8 mouse cellular contexts compared by ENCODE assay signal in the genomic region with DNA sequence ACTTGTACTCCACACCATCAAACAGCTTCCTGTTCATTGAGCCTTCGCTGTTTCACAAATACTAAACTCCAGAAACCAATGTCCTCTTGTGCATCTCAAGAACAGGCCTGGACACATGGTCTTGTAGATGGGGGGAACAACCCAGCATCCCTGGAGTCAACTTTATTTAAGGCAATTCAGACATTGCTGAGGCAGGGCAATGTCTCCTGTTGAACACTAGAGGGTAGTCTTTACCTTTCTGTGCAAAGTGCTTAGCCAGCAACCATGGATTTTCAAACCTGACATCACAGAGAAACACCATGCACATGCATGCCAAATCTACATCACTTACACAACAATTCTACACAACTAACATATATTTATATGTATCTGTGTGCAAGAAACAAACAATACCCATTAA.
DNase-seq lines count a peak whose midpoint lies in the region; ATAC-seq and TF ChIP-seq lines count a peak whose summit lies in the region.

No protein-coding gene starts in this region.

- peak; percentile 90 for ATAC-seq in forebrain, embryonic 13.5 days
- peak; percentile 68 for ATAC-seq in megakaryocyte, adult 5-6 weeks (ENCODE audit: poor library complexity, severe bottlenecking)
- peak; percentile 56; the same call in 1 of the 2 replicates for ATAC-seq in stomach, postnatal 0 days (ENCODE audit: low FRiP score, low TSS enrichment)

- H3K27ac ChIP-seq in forebrain, embryonic 13.5 days: no peak overlapping the region
- no peak overlapping the region for H3K27ac ChIP-seq in stomach, postnatal 0 days (replicated peaks)

- peak; percentile 98 for TF ChIP-seq CTCF in stomach, postnatal 0 days (IDR thresholded peaks at IDR 0.05; ENCODE audit: low read depth)

- H3K4me1 ChIP-seq in forebrain, embryonic 13.5 days: no peaks in the 10 kb centered on the region
- no peaks in the 10 kb centered on the region for H3K4me1 ChIP-seq in stomach, postnatal 0 days (replicated peaks; ENCODE audit: control insufficient read depth, insufficient read depth)

- H3K4me3 ChIP-seq in forebrain, embryonic 13.5 days: no peak overlapping the region
- H3K4me3 ChIP-seq in stomach, postnatal 0 days (ENCODE audit: low read depth, low read length): no peak overlapping the region

- no peaks in the 10 kb centered on the region for H3K9me3 ChIP-seq in forebrain, embryonic 13.5 days (replicated peaks)
- H3K9me3 ChIP-seq in stomach, postnatal 0 days (ENCODE audit: control insufficient read depth, low read length): no peaks in the 10 kb centered on the region

- H3K4me2 ChIP-seq in forebrain, embryonic 13.5 days: no peak overlapping the region
- no peak overlapping the region for H3K4me2 ChIP-seq in stomach, postnatal 0 days (replicated peaks; ENCODE audit: low read depth)

- no peak for TF ChIP-seq EP300 in stomach, postnatal 0 days (optimal IDR thresholded peaks at IDR 0.05)

- H3K36me3 ChIP-seq in forebrain, embryonic 13.5 days (ENCODE audit: poor library complexity, severe bottlenecking): no peaks in the 10 kb centered on the region
- H3K36me3 ChIP-seq in stomach, postnatal 0 days (ENCODE audit: control insufficient read depth, insufficient read depth, low read length): no peaks in the 10 kb centered on the region

- 34% methylated on average over 1 of the region's 1 CpGs for WGBS in forebrain, embryonic 13.5 days
- WGBS in stomach, postnatal 0 days: 17% methylated on average over 1 of the region's 1 CpGs

- DNase-seq in adrenal gland, postnatal 10 days: peak; percentile 32
- no peak for DNase-seq in adrenal gland, postnatal 4 days (ENCODE audit: low spot score in 2 of 2)
- DNase-seq in thymus, postnatal 14 days: peak; percentile 14
- DNase-seq in thymus, adult 18-20 months: no peak
- DNase-seq in kidney, adult 9 months: peak; percentile 45
- peak; percentile 21 for DNase-seq in stomach, postnatal 0 days (ENCODE audit: low spot score)

- H3K9ac ChIP-seq in forebrain, embryonic 13.5 days: no peak overlapping the region
- H3K9ac ChIP-seq in stomach, postnatal 0 days (ENCODE audit: low read length): no peak overlapping the region

- H3K27me3 ChIP-seq in forebrain, embryonic 13.5 days: no peaks in the 10 kb centered on the region
- no peaks in the 10 kb centered on the region for H3K27me3 ChIP-seq in stomach, postnatal 0 days (ENCODE audit: control insufficient read depth, insufficient read depth, low read length)

Comparison
In these comparisons a context has a peak if more than half of its experiments do, and no peak if none do; other contexts are left out.
1. DNase-seq: peak in adrenal gland, postnatal 10 days (single experiment), thymus, postnatal 14 days (single experiment), kidney, adult 9 months (single experiment) and stomach, postnatal 0 days (single experiment); none in adrenal gland, postnatal 4 days (0 of 2) and thymus, adult 18-20 months (0 of 2).
2. Peak in every context shown above with its lines, with median percentiles within 50 percentile points of each other: ATAC-seq.